ENCODE assay signal across 7 mouse cellular contexts in genomic region chr15:8589503-8590116, GRCm38 (mm10).
DNase-seq lines count a peak whose midpoint lies in the region; ATAC-seq and TF ChIP-seq lines count a peak whose summit lies in the region.

No protein-coding gene starts in this region.

- H3K36me3 ChIP-seq in forebrain, embryonic 12.5 days (replicated peaks): no peaks in the 10 kb centered on the region

- H3K9me3 ChIP-seq in forebrain, embryonic 12.5 days: no peaks in the 10 kb centered on the region

- DNase-seq in Patski (ENCODE audit: low read depth, low spot score): no peak
- DNase-seq in c-Kit-positive CD71-positive TER-119-negative erythroid progenitor cells, embryonic 14.5 days (ENCODE audit: low read depth): peak; percentile 69
- peak; percentile 75 for DNase-seq in heart, postnatal 4 days
- peak; percentile 68 to 83 for DNase-seq in layer of hippocampus, postnatal 25 days (ENCODE audit: extremely low spot score in 1 of 2, low spot score in 1 of 2)
- peak; percentile 89 for DNase-seq in lung, postnatal 36 days
- DNase-seq in right cerebral cortex, postnatal 10 days (ENCODE audit: low spot score in 2 of 2): peak; percentile 71 to 79

- CTCF ChIA-PET in Patski (lab: Charles Lee): interaction anchor here (0.9 to 4.0 kb wide), 14 partner anchors 12 to 368 kb away, joined by 3 to 31 read pairs (median 6); no protein-coding TSS in a partner anchor

- 23% methylated on average over 11 of the region's 11 CpGs for WGBS in forebrain, embryonic 12.5 days

- POLR2A ChIA-PET in Patski (lab: Charles Lee): no interaction called here

- no peak overlapping the region for H3K4me2 ChIP-seq in forebrain, embryonic 12.5 days

- TF ChIP-seq CTCF in Patski (IDR thresholded peaks at IDR 0.05): peak; percentile 87

- H3K9ac ChIP-seq in forebrain, embryonic 12.5 days: no peak overlapping the region

- in situ Hi-C loops in Patski (cut with MboI; ENCODE audit: low pct_unique_long_range_greater_than_20kb): loop anchor here (5.0 kb wide), 2 partner anchors 142 to 207 kb away; no protein-coding TSS in a partner anchor

- no peak for ATAC-seq in Patski
- ATAC-seq in forebrain, embryonic 12.5 days (ENCODE audit: low FRiP score): 0 out of 2 replicates have a peak, but pooled peaks have one; percentile 20

- 0 out of 2 replicates have a peak, but pooled peaks cover 3% of the 10 kb centered on the region for H3K4me1 ChIP-seq in forebrain, embryonic 12.5 days

- H3K27ac ChIP-seq in forebrain, embryonic 12.5 days: no peak overlapping the region

- H3K4me3 ChIP-seq in forebrain, embryonic 12.5 days (replicated peaks): no peak overlapping the region

- H3K27me3 ChIP-seq in Patski: peaks cover 26% of the 10 kb centered on the region
- no peaks in the 10 kb centered on the region for H3K27me3 ChIP-seq in forebrain, embryonic 12.5 days
